Mouse (Mus musculus): Measurements from ENCODE around the gene Stag1. TPM values are rescaled to one million over a fixed set of nuclear protein-coding genes. Genes with fewer than 3 reads are reported as not detected.
A peak's percentile ranks its signal among the peaks of the same experiment; 100 is the strongest.

Gene Stag1
- polyA plus RNA-seq, 1 experiment from 2014 or later: 38.6 TPM

GRCm38 (mm10) chr9:100962903-100963427 lies 365.4 kb downstream of the Stag1 start:
- Histone ChIP-seq H3K4me3 (no peak overlapping the region), H3K4me2 (no peak overlapping the region), H3K36me3 (peaks cover 6% of the 10 kb centered on the region; the same call in 1 of the 2 replicates), H3K4me1 (replicated peaks) (no peaks in the 10 kb centered on the region), H3K27ac (ENCODE audit: poor library complexity, severe bottlenecking) (no peak overlapping the region), H3K9me3 (replicated peaks) (no peaks in the 10 kb centered on the region), H3K27me3 (replicated peaks) (no peaks in the 10 kb centered on the region), H3K9ac (no peak overlapping the region)
- ATAC-seq (ENCODE audit: insufficient number of reproducible peaks, low FRiP score): no peak
- 74% methylated on average over 5 of the region's 5 CpGs for WGBS

- Histone ChIP-seq H3K4me3 (no peak overlapping the region), H3K27ac (ENCODE audit: poor library complexity, severe bottlenecking) (no peak overlapping the region), H3K36me3 (peaks cover 6% of the 10 kb centered on the region; the same call in 1 of the 2 replicates), H3K9me3 (replicated peaks) (no peaks in the 10 kb centered on the region), H3K9ac (no peak overlapping the region), H3K4me2 (no peak overlapping the region), H3K4me1 (replicated peaks) (no peaks in the 10 kb centered on the region), H3K27me3 (replicated peaks) (no peaks in the 10 kb centered on the region)
- WGBS: 58% methylated on average over 1 of the region's 1 CpGs
- ATAC-seq (ENCODE audit: insufficient number of reproducible peaks, low FRiP score): no peak
Observed at GRCm38 (mm10) chr9:100963428-100963912, 365.9 kb downstream of the Stag1 start.

GRCm38 (mm10) chr9:100964106-100964505 lies 366.5 kb downstream of the Stag1 start:
- no peaks in the 10 kb centered on the region for H3K4me1 ChIP-seq (replicated peaks)
- WGBS: 68% methylated on average over 4 of the region's 4 CpGs
- no peak overlapping the region for H3K4me2 ChIP-seq
- H3K36me3 ChIP-seq: 0 out of 2 replicates have a peak, but pooled peaks cover under 1% of the 10 kb centered on the region
- H3K9me3 ChIP-seq (replicated peaks): no peaks in the 10 kb centered on the region
- H3K9ac ChIP-seq: no peak overlapping the region
- H3K4me3 ChIP-seq: no peak overlapping the region
- no peak overlapping the region for H3K27ac ChIP-seq (ENCODE audit: poor library complexity, severe bottlenecking)
- ATAC-seq (ENCODE audit: insufficient number of reproducible peaks, low FRiP score): no peak
- no peaks in the 10 kb centered on the region for H3K27me3 ChIP-seq (replicated peaks)

- WGBS: 83% methylated on average over 2 of the region's 2 CpGs
- H3K9me3 ChIP-seq (replicated peaks): 0 out of 2 replicates have a peak, but pooled peaks cover 3% of the 10 kb centered on the region
- no peaks in the 10 kb centered on the region for H3K36me3 ChIP-seq
- H3K4me3 ChIP-seq: no peak overlapping the region
- H3K27me3 ChIP-seq (replicated peaks): no peaks in the 10 kb centered on the region
- no peak overlapping the region for H3K9ac ChIP-seq
- ATAC-seq (ENCODE audit: insufficient number of reproducible peaks, low FRiP score): no peak
- H3K4me1 ChIP-seq (replicated peaks): no peaks in the 10 kb centered on the region
- H3K27ac ChIP-seq (ENCODE audit: poor library complexity, severe bottlenecking): no peak overlapping the region
- H3K4me2 ChIP-seq: no peak overlapping the region
Observed at GRCm38 (mm10) chr9:100969461-100969860, 371.9 kb downstream of the Stag1 start.

GRCm38 (mm10) chr9:100978666-100979065 lies 381.1 kb downstream of the Stag1 start:
- no peak overlapping the region for H3K9ac ChIP-seq
- ATAC-seq (ENCODE audit: insufficient number of reproducible peaks, low FRiP score): no peak
- no peak overlapping the region for H3K4me3 ChIP-seq
- no peak overlapping the region for H3K4me2 ChIP-seq
- no peaks in the 10 kb centered on the region for H3K27me3 ChIP-seq (replicated peaks)
- 0 out of 2 replicates have a peak, but pooled peaks cover 5% of the 10 kb centered on the region for H3K9me3 ChIP-seq (replicated peaks)
- H3K36me3 ChIP-seq: peaks cover 18% of the 10 kb centered on the region
- no peak overlapping the region for H3K27ac ChIP-seq (ENCODE audit: poor library complexity, severe bottlenecking)
- 87% methylated on average over 5 of the region's 5 CpGs for WGBS
- H3K4me1 ChIP-seq (replicated peaks): peaks cover 10% of the 10 kb centered on the region

GRCm38 (mm10) chr9:100979260-100979659 lies 381.7 kb downstream of the Stag1 start:
- 0 out of 2 replicates have a peak, but pooled peaks cover 5% of the 10 kb centered on the region for H3K9me3 ChIP-seq (replicated peaks)
- no peak overlapping the region for H3K9ac ChIP-seq
- WGBS: 63% methylated on average over 5 of the region's 5 CpGs
- no peak overlapping the region for H3K4me3 ChIP-seq
- H3K27me3 ChIP-seq (replicated peaks): no peaks in the 10 kb centered on the region
- peaks cover 10% of the 10 kb centered on the region for H3K4me1 ChIP-seq (replicated peaks)
- peaks cover 22% of the 10 kb centered on the region for H3K36me3 ChIP-seq
- ATAC-seq (ENCODE audit: insufficient number of reproducible peaks, low FRiP score): no peak
- no peak overlapping the region for H3K27ac ChIP-seq (ENCODE audit: poor library complexity, severe bottlenecking)
- no peak overlapping the region for H3K4me2 ChIP-seq

- whole genome bisulfite sequencing: 72% methylated on average over 7 of the region's 7 CpGs
- no peak overlapping the region for H3K27ac ChIP-seq (ENCODE audit: poor library complexity, severe bottlenecking)
- no peaks in the 10 kb centered on the region for H3K27me3 ChIP-seq (replicated peaks)
- no peak overlapping the region for H3K4me3 ChIP-seq
- no peak overlapping the region for H3K4me2 ChIP-seq
- peaks cover 45% of the 10 kb centered on the region for H3K36me3 ChIP-seq
- no peak overlapping the region for H3K9ac ChIP-seq
- peak; percentile 20; the same call in 1 of the 2 replicates for ATAC-seq (ENCODE audit: insufficient number of reproducible peaks, low FRiP score)
- H3K9me3 ChIP-seq (replicated peaks): no peaks in the 10 kb centered on the region
- H3K4me1 ChIP-seq (replicated peaks): peaks cover 10% of the 10 kb centered on the region
Observed at GRCm38 (mm10) chr9:100982786-100983185, 385.2 kb downstream of the Stag1 start.

- Histone ChIP-seq H3K9me3 (replicated peaks) (0 out of 2 replicates have a peak, but pooled peaks cover 2% of the 10 kb centered on the region), H3K36me3 (peaks cover 55% of the 10 kb centered on the region)
Observed at GRCm38 (mm10) chr9:100984381-100985310, 387.0 kb downstream of the Stag1 start.

GRCm38 (mm10) chr9:100987006-100987405 lies 389.4 kb downstream of the Stag1 start:
- 91% methylated on average over 5 of the region's 5 CpGs for WGBS
- H3K9me3 ChIP-seq (replicated peaks): 0 out of 2 replicates have a peak, but pooled peaks cover 3% of the 10 kb centered on the region

More at GRCm38 (mm10) chr9:100984381-100985310, 387.0 kb downstream of the Stag1 start:
- 92% methylated on average over 25 of the region's 25 CpGs for WGBS
- no peak overlapping the region for H3K4me3 ChIP-seq
- H3K4me1 ChIP-seq (replicated peaks): peaks cover 10% of the 10 kb centered on the region
- H3K4me2 ChIP-seq: no peak overlapping the region
- no peak overlapping the region for H3K9ac ChIP-seq
- no peaks in the 10 kb centered on the region for H3K27me3 ChIP-seq (replicated peaks)
- no peak for ATAC-seq (ENCODE audit: insufficient number of reproducible peaks, low FRiP score)
- H3K27ac ChIP-seq (ENCODE audit: poor library complexity, severe bottlenecking): no peak overlapping the region

GRCm38 (mm10) chr9:100987850-100988249 lies 390.3 kb downstream of the Stag1 start:
- H3K4me3 ChIP-seq: no peak overlapping the region
- H3K9ac ChIP-seq: no peak overlapping the region
- no peaks in the 10 kb centered on the region for H3K27me3 ChIP-seq (replicated peaks)
- H3K4me2 ChIP-seq: no peak overlapping the region
- no peak for ATAC-seq (ENCODE audit: insufficient number of reproducible peaks, low FRiP score)
- no peak overlapping the region for H3K27ac ChIP-seq (ENCODE audit: poor library complexity, severe bottlenecking)
- WGBS: 88% methylated on average over 3 of the region's 3 CpGs
- H3K4me1 ChIP-seq (replicated peaks): 0 out of 2 replicates have a peak, but pooled peaks cover under 1% of the 10 kb centered on the region
- peaks cover 60% of the 10 kb centered on the region for H3K36me3 ChIP-seq
- 0 out of 2 replicates have a peak, but pooled peaks cover 3% of the 10 kb centered on the region for H3K9me3 ChIP-seq (replicated peaks)

More at GRCm38 (mm10) chr9:100987006-100987405, 389.4 kb downstream of the Stag1 start:
- H3K4me3 ChIP-seq: no peak overlapping the region
- no peak overlapping the region for H3K27ac ChIP-seq (ENCODE audit: poor library complexity, severe bottlenecking)
- 0 out of 2 replicates have a peak, but pooled peaks cover 3% of the 10 kb centered on the region for H3K4me1 ChIP-seq (replicated peaks)
- no peak overlapping the region for H3K9ac ChIP-seq
- H3K4me2 ChIP-seq: no peak overlapping the region
- H3K27me3 ChIP-seq (replicated peaks): no peaks in the 10 kb centered on the region
- H3K36me3 ChIP-seq: peaks cover 57% of the 10 kb centered on the region
- ATAC-seq (ENCODE audit: insufficient number of reproducible peaks, low FRiP score): no peak

GRCm38 (mm10) chr9:100990609-100991008 lies 393.0 kb downstream of the Stag1 start:
- WGBS: 84% methylated on average over 5 of the region's 5 CpGs
- peaks cover 65% of the 10 kb centered on the region for H3K36me3 ChIP-seq
- H3K27ac ChIP-seq (ENCODE audit: poor library complexity, severe bottlenecking): no peak overlapping the region
- no peaks in the 10 kb centered on the region for H3K4me1 ChIP-seq (replicated peaks)
- H3K9ac ChIP-seq: no peak overlapping the region
- H3K27me3 ChIP-seq (replicated peaks): no peaks in the 10 kb centered on the region
- H3K4me3 ChIP-seq: no peak overlapping the region
- H3K4me2 ChIP-seq: no peak overlapping the region
- H3K9me3 ChIP-seq (replicated peaks): 0 out of 2 replicates have a peak, but pooled peaks cover 7% of the 10 kb centered on the region
- no peak for ATAC-seq (ENCODE audit: insufficient number of reproducible peaks, low FRiP score)

Measured in heart, embryonic 12.5 days (tissue).